27 mouse cellular contexts compared by ENCODE assay signal in the genomic region with DNA sequence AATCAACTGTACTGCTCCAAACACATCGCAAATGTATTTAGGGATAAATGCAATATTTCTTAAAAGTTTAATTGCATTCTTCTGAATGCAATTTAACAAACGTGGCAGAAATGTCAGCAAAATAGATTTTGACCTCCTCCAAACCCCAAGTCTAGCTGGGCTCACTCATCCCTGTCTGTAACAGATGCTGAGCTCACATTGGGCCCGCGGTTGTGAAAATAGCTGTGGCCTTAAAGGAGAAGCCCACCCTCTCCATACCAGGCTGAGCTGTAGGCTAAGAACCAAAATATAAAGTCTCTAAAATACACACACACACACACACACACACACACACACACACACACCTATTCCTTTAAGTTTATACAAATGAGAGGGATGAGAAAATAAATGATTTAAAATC. TPM values are rescaled to one million over a fixed set of nuclear protein-coding genes. Genes with fewer than 3 reads are reported as not detected.
"Had no signal": no experiment of that assay in that cellular context is flagged by ENCODE, and none has a peak within 500 bp of the region (broad histone marks: within the 10 kb centered on the region; RNA-seq: fewer than 3 reads in every experiment).

No protein-coding gene starts in this region.

- H3K4me2 ChIP-seq: heart, embryonic 12.5 days; hindbrain, embryonic 15.5 days; kidney, embryonic 15.5 days; limb, embryonic 12.5 days; liver, embryonic 11.5 days; liver, embryonic 13.5 days; liver, embryonic 15.5 days had no signal

- H3K27ac ChIP-seq: gastrocnemius, adult 2 months; heart, embryonic 10.5 days; hindbrain, embryonic 15.5 days; kidney, embryonic 15.5 days; kidney, postnatal 0 days; left cerebral cortex, adult 2 months; limb, embryonic 10.5 days; limb, embryonic 12.5 days; liver, embryonic 13.5 days; liver, embryonic 15.5 days had no signal

- ATAC-seq: intestine, embryonic 16.5 days had no signal

- H3K36me3 ChIP-seq: heart, embryonic 10.5 days; heart, embryonic 12.5 days; hindbrain, embryonic 15.5 days; kidney, embryonic 15.5 days; limb, embryonic 10.5 days; limb, embryonic 12.5 days; liver, embryonic 13.5 days; liver, embryonic 15.5 days had no signal

- H3K4me1 ChIP-seq: heart, embryonic 10.5 days; heart, embryonic 12.5 days; kidney, embryonic 15.5 days; limb, embryonic 10.5 days; limb, embryonic 12.5 days; liver, embryonic 13.5 days; liver, embryonic 15.5 days had no signal

- H3K9me3 ChIP-seq: heart, embryonic 10.5 days; heart, embryonic 12.5 days; hindbrain, embryonic 15.5 days; kidney, embryonic 15.5 days; limb, embryonic 10.5 days; limb, embryonic 12.5 days; liver, embryonic 13.5 days; liver, embryonic 15.5 days had no signal

- H3K27me3 ChIP-seq: hindbrain, embryonic 15.5 days; liver, embryonic 13.5 days; liver, embryonic 15.5 days had no signal

- H3K4me3 ChIP-seq: gastrocnemius, adult 2 months; heart, embryonic 10.5 days; heart, embryonic 12.5 days; hindbrain, embryonic 15.5 days; kidney, embryonic 15.5 days; left cerebral cortex, adult 2 months; limb, embryonic 10.5 days; limb, embryonic 12.5 days; liver, embryonic 13.5 days; liver, embryonic 15.5 days had no signal

- DNase-seq: gastrocnemius, adult 2 months; gastrocnemius, postnatal 10 days; gastrocnemius, postnatal 25 days; heart, adult 18-20 months; heart, postnatal 10 days; heart, postnatal 4 days; kidney, adult 11 months; kidney, adult 2 months; kidney, adult 9 months; kidney, postnatal 14 days; kidney, postnatal 36 days; liver; liver, embryonic 13.5 days had no signal

- H3K9ac ChIP-seq: heart, embryonic 12.5 days; hindbrain, embryonic 15.5 days; kidney, embryonic 15.5 days; limb, embryonic 12.5 days; liver, embryonic 13.5 days; liver, embryonic 15.5 days had no signal

RNA-seq across cellular contexts. Expression of gene Adarb2, which starts 8.1 kb away (rescaled TPM):
- total RNA-seq: gastrocnemius, adult 2 months; gastrocnemius, postnatal 25 days; granulocyte monocyte progenitor cell, adult 5-6 weeks; heart, adult 18-20 months; heart, postnatal 10 days; heart, postnatal 25 days had no signal
- polyA plus RNA-seq: kidney, adult 2 months; large intestine, adult 2 months had no signal
